Mouse (Mus musculus): ENCODE results near the gene Gm20852. TPM values are rescaled to one million over a fixed set of nuclear protein-coding genes. Genes with fewer than 3 reads are reported as not detected.
"Not testable (repeated sequence)": the region's sequence is repeated elsewhere in the genome, so short reads cannot be mapped to it uniquely, and the experiment has no call there.

Gene Gm20852
- total RNA-seq (2021): not detected
- long read RNA-seq, experiment 1: 0 reads
- long read RNA-seq, experiment 2: 0 reads

GRCm38 (mm10) chrY:66742023-66742422, at the start of gene Gm20852:
Gm20852 (minus strand) TSS chrY:66742123.
- H3K27ac ChIP-seq: not testable (repeated sequence)

More at GRCm38 (mm10) chrY:66742023-66742422, at the start of gene Gm20852:
- H3K4me3 ChIP-seq; intact Hi-C loops (cut with DNase I); DNase-seq: not testable (repeated sequence)
